Mouse (Mus musculus) hindbrain, embryonic 13.5 days (tissue): ENCODE data around the gene Dnajc19. TPM values are rescaled to one million over a fixed set of nuclear protein-coding genes. Genes with fewer than 3 reads are reported as not detected.

Experiments
- ATAC-seq: fragments of 200-750 bp; cut with Nextera tagmentation; 2 replicates; pipeline ENCODE4 v1.8.0; 2017; ENCODE audit warnings: moderate TSS enrichment; ENCODE audit not compliant: low FRiP score
- H3K27ac ChIP-seq: fragments of 300-500 bp; sonication (generic); 2 replicates; pipeline ENCODE4 v1.5.1; 2015; ENCODE audit warnings: inconsistent platforms, mild to moderate bottlenecking, moderate library complexity
- H3K27me3 ChIP-seq: fragments of 300-500 bp; sonication (generic); 2 replicates; pipeline ENCODE4 v1.6.1; 2015; ENCODE audit warnings: mild to moderate bottlenecking, inconsistent platforms
- H3K36me3 ChIP-seq: fragments of 300-500 bp; sonication (generic); 2 replicates; pipeline ENCODE4 v1.6.1; 2015; ENCODE audit warnings: mild to moderate bottlenecking, inconsistent platforms
- H3K4me1 ChIP-seq: fragments of 300-500 bp; sonication (generic); replicated peaks from 2 replicates; pipeline ENCODE4 v1.6.1; 2015; ENCODE audit warnings: inconsistent platforms
- H3K4me2 ChIP-seq: fragments of 300-500 bp; sonication (generic); 2 replicates; pipeline ENCODE4 v1.6.1; 2015; ENCODE audit warnings: inconsistent platforms, mild to moderate bottlenecking, moderate library complexity
- H3K4me3 ChIP-seq: fragments of 300-500 bp; sonication (generic); 2 replicates; pipeline ENCODE4 v1.5.1; 2015; ENCODE audit warnings: mild to moderate bottlenecking, inconsistent platforms
- H3K9ac ChIP-seq: fragments of 300-500 bp; sonication (generic); 2 replicates; pipeline ENCODE4 v1.6.1; 2015; ENCODE audit warnings: mild to moderate bottlenecking, inconsistent platforms
- H3K9me3 ChIP-seq: fragments of 300-500 bp; sonication (generic); 2 replicates; pipeline ENCODE4 v1.6.1; 2016; ENCODE audit warnings: inconsistent platforms
- WGBS: fragments of 180-500 bp; shearing (Covaris S2); methylation state at CpG from one replicate; pipeline ENCODE4 v1.1.7; 2015; 5-methylcytosine and 5-hydroxymethylcytosine counted together
- polyA plus RNA-seq: library from polyadenylated mRNA; unstranded; fragments of >200 nt; fragmentation: Nextera tagmentation; extraction: Ambion mirVana; gene quantifications from 2 replicates; pipeline ENCODE4 v1.2.1, GENCODE M21; 2015

The Dnajc19 gene
- polyA plus RNA-seq = 120 and 126 TPM in 2 replicates

DNA sequence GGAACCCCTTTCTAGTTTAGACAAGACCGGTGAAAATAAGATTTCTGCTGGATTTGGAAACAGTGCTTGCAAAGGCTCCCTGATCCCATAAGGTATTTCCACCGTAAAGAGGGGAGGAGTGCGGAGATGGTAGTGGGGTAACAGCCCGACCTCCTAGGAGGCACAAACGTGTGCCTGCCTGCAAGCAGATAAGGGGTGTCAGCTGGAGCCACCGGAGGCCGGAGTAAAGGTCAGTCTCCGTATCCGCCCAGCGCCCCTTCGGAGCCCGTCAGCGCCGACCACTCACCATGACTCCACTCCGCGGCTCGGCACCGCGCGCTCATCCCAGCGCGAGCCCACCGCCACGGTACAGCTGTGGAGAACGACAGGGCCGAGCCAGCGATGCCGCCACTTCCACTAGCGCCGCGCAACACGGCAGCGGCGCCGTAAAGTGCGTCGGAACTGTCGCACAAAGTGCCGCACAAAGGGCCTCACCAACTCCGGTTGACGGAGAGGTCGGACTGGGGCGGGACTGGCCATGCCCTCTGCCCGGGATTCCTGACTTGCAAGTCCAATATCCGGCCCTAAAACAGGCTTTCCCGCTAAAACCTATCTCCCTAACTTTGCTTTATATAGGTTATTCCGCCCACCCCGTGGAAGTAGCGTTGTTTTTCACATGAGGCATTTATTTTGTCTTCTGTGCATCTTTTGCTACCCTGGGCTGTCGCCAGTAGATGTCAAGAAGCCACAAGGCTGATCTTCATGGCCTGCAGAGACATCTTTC is at the start of gene Dnajc19:
Dnajc19 (minus strand) TSS at position 422 of the 763 bp plus-strand sequence.
- Histone ChIP-seq H3K27me3 (no peaks in the 10 kb centered on the region), H3K4me3 (peak within 1 kb of the TSS; percentile 76), H3K9me3 (no peaks in the 10 kb centered on the region), H3K4me2 (peak within 1 kb of the TSS; percentile 67), H3K27ac (peak within 1 kb of the TSS; percentile 75), H3K9ac (peak within 1 kb of the TSS; percentile 88), H3K36me3 (peaks cover 13% of the 10 kb centered on the region), H3K4me1 (peaks cover 20% of the 10 kb centered on the region)
- peak; percentile 94 for ATAC-seq
- under 1% methylated on average over 49 of the region's 50 CpGs for WGBS

DNA sequence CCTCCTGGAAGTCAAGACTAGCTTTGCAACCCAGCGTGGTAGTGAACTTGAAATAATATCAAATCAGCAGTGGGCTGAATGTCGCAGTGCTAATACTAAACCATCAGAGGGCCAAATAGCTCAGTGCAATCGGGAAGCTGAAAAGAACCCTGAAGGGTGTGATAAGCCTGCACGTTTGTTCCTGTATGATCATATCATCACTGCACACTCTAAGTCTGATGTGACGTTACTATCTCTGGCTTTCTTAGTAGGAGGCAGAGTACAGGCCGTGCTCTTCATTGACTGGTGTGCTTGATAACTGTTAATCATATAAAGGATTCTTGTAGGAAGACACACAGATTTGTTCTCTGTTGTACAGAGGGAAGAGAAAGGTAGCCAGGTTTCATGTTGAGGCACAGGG is 48.8 kb upstream of the Dnajc19 start:
- ATAC-seq = no peak
- no peaks in the 10 kb centered on the region for H3K36me3 ChIP-seq
- no peaks in the 10 kb centered on the region for H3K4me1 ChIP-seq
- no peak overlapping the region for H3K27ac ChIP-seq
- no peak overlapping the region for H3K4me2 ChIP-seq
- H3K9me3 ChIP-seq = no peaks in the 10 kb centered on the region
- H3K9ac ChIP-seq = no peak overlapping the region
- H3K4me3 ChIP-seq = no peak overlapping the region
- no peaks in the 10 kb centered on the region for H3K27me3 ChIP-seq
- 92% methylated on average over 6 of the region's 6 CpGs for WGBS

DNA sequence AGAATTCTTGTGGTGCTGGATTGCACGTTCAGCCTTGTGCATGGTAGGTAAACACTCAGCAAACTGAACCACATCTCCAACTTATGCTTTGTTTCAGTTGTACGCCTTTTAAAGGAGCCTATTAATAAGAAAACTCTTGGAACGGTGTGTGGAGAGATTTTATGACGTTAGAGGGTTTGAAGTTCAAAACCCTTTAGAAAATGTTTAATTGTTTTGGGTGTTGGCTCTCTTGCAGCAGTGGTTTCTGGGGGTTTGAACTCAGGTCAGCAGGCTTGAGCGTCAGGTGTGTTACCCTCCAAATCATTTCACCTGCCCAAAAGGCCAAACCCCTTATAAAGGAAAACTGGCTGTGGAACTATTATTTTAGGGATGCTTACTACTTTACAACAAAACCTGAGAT is 40.2 kb upstream of the Dnajc19 start:
- H3K27ac ChIP-seq = no peak overlapping the region
- H3K9me3 ChIP-seq = no peaks in the 10 kb centered on the region
- H3K27me3 ChIP-seq = no peaks in the 10 kb centered on the region
- ATAC-seq = no peak
- no peak overlapping the region for H3K4me2 ChIP-seq
- no peak overlapping the region for H3K4me3 ChIP-seq
- H3K4me1 ChIP-seq = no peaks in the 10 kb centered on the region
- no peaks in the 10 kb centered on the region for H3K36me3 ChIP-seq
- 91% methylated on average over 5 of the region's 5 CpGs for WGBS
- no peak overlapping the region for H3K9ac ChIP-seq

DNA sequence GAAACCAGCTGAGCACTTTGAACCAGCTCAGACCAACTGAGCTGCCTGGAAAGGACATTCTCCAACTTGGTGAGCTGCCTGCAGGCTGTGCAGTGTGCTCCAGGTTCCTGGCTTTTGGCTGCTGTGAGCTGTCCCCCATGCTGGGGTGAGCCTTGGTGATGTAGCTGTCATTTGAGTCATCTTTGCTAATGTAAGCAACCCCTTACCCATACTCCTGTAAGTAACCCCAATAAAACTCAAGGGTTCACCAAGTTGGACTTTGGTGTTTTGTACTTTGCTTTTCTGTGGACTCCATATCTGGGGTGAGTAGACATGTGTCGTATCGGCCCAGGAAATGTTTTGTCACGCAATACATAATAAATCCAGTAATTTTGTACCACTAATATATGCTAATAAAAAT is 39.7 kb upstream of the Dnajc19 start:
- 97% methylated on average over 3 of the region's 3 CpGs for WGBS

DNA sequence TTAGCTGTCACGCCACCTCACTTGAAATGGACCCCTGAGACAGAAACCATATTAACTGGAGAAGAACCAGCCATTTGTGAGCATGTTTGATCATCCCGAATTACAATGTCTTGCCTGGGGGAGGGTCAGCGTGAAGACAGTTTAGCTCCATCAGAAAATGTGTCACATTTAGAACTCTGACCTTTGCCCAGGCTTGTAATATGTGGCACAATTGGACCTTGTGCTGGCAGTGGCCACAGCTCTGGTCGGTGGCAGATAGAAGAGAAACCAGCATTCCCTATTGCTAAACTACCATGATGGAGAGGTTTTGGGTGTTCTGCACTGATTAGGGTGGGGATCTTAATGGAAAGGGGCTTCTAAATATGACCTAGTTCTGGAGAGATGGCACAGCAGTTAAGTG is 38.7 kb upstream of the Dnajc19 start:
- 55% methylated on average over 4 of the region's 4 CpGs for WGBS
- Histone ChIP-seq H3K9me3 (no peaks in the 10 kb centered on the region), H3K27ac (no peak overlapping the region), H3K27me3 (no peaks in the 10 kb centered on the region), H3K4me1 (0 out of 2 replicates have a peak, but pooled peaks cover 3% of the 10 kb centered on the region), H3K4me2 (no peak overlapping the region), H3K36me3 (no peaks in the 10 kb centered on the region), H3K4me3 (no peak overlapping the region), H3K9ac (no peak overlapping the region)
- ATAC-seq = no peak

More for the DNA sequence above, 39.7 kb upstream of the Dnajc19 start:
- H3K36me3 ChIP-seq = no peaks in the 10 kb centered on the region
- no peak overlapping the region for H3K9ac ChIP-seq
- no peak overlapping the region for H3K27ac ChIP-seq
- ATAC-seq = no peak
- H3K4me3 ChIP-seq = no peak overlapping the region
- 0 out of 2 replicates have a peak, but pooled peaks cover 2% of the 10 kb centered on the region for H3K4me1 ChIP-seq
- no peak overlapping the region for H3K4me2 ChIP-seq
- no peaks in the 10 kb centered on the region for H3K9me3 ChIP-seq
- no peaks in the 10 kb centered on the region for H3K27me3 ChIP-seq

DNA sequence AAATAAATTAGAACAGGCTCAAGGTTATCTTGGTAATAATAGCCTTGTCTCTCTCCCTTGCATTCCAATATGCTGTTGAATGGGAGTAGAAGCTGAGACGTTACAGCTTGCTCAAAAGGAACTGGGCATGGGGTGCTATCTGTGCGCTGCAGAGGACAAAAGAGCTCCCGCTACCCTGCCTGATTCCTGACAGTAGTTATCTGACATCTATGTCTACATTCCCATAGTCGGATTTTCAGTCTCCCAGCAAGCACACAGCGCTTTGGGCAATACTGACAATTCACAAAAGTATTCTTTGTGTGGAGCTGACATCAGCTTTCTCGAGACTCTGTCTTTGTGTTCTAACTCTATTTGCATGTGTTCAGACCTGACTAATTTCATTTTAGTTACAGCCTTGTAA is 34.7 kb upstream of the Dnajc19 start:
- Histone ChIP-seq H3K4me1 (0 out of 2 replicates have a peak, but pooled peaks cover 3% of the 10 kb centered on the region), H3K9ac (no peak overlapping the region), H3K27ac (no peak overlapping the region), H3K4me2 (no peak overlapping the region), H3K4me3 (no peak overlapping the region), H3K9me3 (no peaks in the 10 kb centered on the region), H3K27me3 (no peaks in the 10 kb centered on the region), H3K36me3 (no peaks in the 10 kb centered on the region)
- 0 out of 2 replicates have a peak, but pooled peaks have one; percentile 57 for ATAC-seq
- WGBS = 16% methylated on average over 6 of the region's 6 CpGs

DNA sequence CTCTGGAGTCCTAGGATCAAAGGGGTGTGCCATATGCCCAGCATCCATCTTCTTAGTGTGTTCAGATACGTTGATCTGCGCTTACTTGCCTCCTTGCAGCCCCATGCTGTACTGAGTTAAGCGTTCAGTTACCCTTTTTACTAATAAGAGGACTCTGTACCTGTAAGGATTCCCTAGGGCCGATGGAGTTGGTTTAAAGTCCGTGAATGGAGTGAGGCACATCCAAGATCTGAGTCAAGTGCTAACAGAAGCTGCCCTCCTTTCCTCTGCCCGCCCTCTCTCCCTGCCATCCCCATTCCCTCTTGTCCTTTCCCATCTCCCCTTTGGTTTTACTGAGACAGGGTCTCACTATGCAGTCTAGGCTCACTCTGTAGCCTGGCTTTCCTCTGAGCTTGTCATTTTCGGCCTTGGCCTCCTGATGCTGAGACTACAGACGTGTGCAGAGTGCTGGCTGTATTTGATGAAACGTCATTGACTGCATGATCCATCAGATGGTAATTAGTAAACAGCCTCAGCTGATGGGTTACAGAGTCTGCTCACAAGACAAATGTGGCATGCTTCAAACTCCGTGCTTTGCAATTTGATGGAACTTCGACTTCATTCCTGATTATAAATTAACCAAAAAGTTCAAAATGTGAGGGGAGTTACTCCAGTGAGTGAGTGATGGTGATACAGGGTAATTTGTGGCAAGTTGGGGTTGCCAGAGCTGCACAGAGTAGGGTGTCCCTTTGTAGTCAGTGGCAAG is 31.0 kb upstream of the Dnajc19 start:
- H3K27me3 ChIP-seq = 0 out of 2 replicates have a peak, but pooled peaks cover 4% of the 10 kb centered on the region
- ATAC-seq = no peak
- H3K36me3 ChIP-seq = no peaks in the 10 kb centered on the region
- H3K4me2 ChIP-seq = no peak overlapping the region
- H3K9me3 ChIP-seq = no peaks in the 10 kb centered on the region
- no peak overlapping the region for H3K9ac ChIP-seq
- 0 out of 2 replicates have a peak, but pooled peaks cover 3% of the 10 kb centered on the region for H3K4me1 ChIP-seq
- 78% methylated on average over 11 of the region's 11 CpGs for WGBS
- H3K27ac ChIP-seq = no peak overlapping the region
- no peak overlapping the region for H3K4me3 ChIP-seq

DNA sequence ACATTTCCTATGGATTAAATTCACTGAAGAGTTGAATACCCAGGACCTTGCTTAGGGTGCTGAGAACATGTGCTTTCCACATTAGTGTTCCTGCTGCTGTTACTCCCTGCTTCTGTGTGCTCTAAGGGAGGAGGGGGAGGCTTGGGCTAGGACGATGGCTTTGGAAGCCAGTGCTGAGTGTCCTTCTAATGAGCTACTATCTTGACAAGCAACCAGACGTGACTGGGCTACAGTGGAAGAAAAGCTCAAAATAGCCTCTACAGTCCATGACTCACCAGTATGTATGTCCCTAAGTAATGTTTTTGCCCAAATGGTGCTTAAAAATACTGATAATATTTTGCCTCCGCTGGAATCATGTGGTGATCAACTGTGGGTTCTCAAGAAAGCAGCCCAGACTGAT is 26.5 kb upstream of the Dnajc19 start:
- no peak overlapping the region for H3K4me3 ChIP-seq
- WGBS = 85% methylated on average over 3 of the region's 3 CpGs
- H3K27me3 ChIP-seq = 0 out of 2 replicates have a peak, but pooled peaks cover 7% of the 10 kb centered on the region
- ATAC-seq = no peak
- H3K4me1 ChIP-seq = peaks cover 14% of the 10 kb centered on the region
- H3K36me3 ChIP-seq = no peaks in the 10 kb centered on the region
- no peak overlapping the region for H3K9ac ChIP-seq
- H3K9me3 ChIP-seq = no peaks in the 10 kb centered on the region
- no peak overlapping the region for H3K4me2 ChIP-seq
- no peak overlapping the region for H3K27ac ChIP-seq

DNA sequence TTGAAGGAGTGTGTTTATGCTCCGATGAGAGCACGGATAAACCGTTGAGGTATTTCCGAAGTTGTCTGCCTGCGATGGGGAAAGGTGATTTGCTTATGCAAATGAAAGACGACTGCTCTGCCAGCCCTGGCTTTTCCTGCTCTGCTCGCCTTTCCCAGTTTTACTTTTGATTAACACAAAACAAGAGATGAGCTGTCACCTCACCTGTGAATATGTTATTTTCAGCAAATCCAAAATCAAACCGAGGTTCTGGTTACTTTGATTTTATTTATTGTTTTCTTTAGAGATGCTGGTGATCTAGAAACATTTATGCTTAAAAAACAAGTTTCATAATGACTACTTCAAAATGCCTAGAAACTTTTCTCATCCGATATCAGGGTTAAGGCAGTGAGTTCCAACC is 25.3 kb upstream of the Dnajc19 start:
- ATAC-seq = no peak
- no peaks in the 10 kb centered on the region for H3K9me3 ChIP-seq
- H3K9ac ChIP-seq = no peak overlapping the region
- H3K4me2 ChIP-seq = 0 out of 2 replicates have a peak overlapping the region, but pooled peaks have one; percentile 6
- H3K36me3 ChIP-seq = no peaks in the 10 kb centered on the region
- H3K4me1 ChIP-seq = peaks cover 14% of the 10 kb centered on the region
- 0 out of 2 replicates have a peak, but pooled peaks cover 7% of the 10 kb centered on the region for H3K27me3 ChIP-seq
- 23% methylated on average over 9 of the region's 9 CpGs for WGBS
- H3K4me3 ChIP-seq = no peak overlapping the region
- no peak overlapping the region for H3K27ac ChIP-seq

DNA sequence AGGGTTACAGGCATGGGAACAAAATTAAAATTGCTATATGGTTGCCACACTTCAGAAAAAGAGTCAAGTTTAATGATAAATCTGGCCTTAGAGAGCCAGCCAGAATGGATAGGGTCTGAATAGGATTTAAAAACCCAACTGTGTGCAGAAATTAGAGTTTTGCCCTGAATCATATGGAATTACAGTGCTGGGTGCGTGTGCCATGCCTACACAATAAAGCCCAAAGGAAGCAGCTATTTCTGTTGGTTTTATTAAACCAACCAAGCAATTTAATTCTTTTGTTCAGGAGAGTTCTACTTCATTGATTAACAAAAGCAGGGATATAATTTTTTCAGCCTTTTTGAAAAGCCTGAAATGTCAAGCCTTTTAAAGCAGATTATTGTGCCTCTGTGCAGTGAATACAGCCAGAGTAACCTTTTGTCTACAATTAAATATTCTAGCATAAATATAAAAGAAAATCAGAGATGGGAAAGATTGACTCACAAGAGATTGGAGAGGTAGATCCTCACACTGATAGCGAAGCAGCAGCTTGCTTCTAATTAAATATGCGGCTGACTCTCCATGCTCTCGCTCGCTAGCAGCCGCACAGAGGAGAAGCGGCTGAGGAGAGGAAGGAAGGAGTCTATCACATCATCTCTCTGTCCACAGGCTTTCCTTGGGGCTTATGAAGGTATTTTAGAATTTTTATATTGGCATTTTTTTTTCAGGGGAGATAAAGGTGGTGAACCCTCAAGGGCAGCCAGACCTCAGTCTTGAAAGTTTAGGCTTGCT is 23.0 kb upstream of the Dnajc19 start:
- no peaks in the 10 kb centered on the region for H3K36me3 ChIP-seq
- H3K9ac ChIP-seq = no peak overlapping the region
- H3K27me3 ChIP-seq = 0 out of 2 replicates have a peak, but pooled peaks cover 7% of the 10 kb centered on the region
- no peak overlapping the region for H3K27ac ChIP-seq
- WGBS = 13% methylated on average over 7 of the region's 7 CpGs
- ATAC-seq = peak; percentile 78; the same call in 1 of the 2 replicates
- H3K4me1 ChIP-seq = peaks cover 14% of the 10 kb centered on the region
- H3K4me2 ChIP-seq = 0 out of 2 replicates have a peak overlapping the region, but pooled peaks have one; percentile 4
- no peaks in the 10 kb centered on the region for H3K9me3 ChIP-seq
- no peak overlapping the region for H3K4me3 ChIP-seq

DNA sequence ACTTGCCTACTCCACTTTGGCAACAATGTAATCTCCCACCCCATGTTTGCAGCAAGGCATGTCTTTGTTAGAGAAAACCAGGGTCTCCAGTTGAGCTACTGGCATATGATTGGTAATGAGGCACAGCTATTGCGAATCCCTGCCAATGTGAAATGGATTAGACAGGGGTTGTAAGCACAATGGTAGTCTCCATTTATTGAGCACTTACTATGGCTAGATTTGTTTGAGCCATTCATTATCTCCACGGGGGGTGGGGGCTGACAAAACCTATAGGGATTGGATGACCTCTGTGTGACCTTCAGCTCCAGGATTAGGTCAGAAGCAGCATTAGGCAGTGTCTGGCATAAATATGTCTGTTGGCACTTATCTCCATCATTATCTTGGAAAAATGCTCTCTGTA is 21.8 kb upstream of the Dnajc19 start:
- Histone ChIP-seq H3K27me3 (0 out of 2 replicates have a peak, but pooled peaks cover 7% of the 10 kb centered on the region), H3K9me3 (no peaks in the 10 kb centered on the region), H3K9ac (no peak overlapping the region), H3K36me3 (no peaks in the 10 kb centered on the region), H3K4me3 (no peak overlapping the region), H3K27ac (no peak overlapping the region), H3K4me1 (peaks cover 14% of the 10 kb centered on the region), H3K4me2 (no peak overlapping the region)
- no peak for ATAC-seq
- WGBS = 45% methylated on average over 2 of the region's 2 CpGs

DNA sequence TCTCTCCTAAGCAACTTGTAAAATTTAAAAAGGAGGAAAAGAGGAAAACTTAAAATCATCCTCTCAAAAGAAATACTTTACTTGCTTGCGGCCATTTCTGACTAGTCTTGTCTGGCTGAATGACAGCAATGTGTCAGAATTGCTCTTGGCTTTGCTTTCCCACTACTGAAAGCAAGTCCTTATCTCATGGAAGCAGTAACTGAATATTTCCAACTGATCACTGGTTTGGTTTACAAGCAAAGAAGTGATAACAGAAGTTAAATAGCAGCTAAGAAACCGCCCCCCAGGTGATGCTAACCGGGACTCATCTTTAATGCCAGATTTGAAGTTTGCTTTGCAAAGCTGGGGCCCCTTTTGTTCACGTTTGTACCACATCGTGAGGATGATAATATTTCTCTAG is 2.5 kb upstream of the Dnajc19 start:
- no peak overlapping the region for H3K27ac ChIP-seq
- no peaks in the 10 kb centered on the region for H3K27me3 ChIP-seq
- ATAC-seq = no peak
- peaks cover 20% of the 10 kb centered on the region for H3K4me1 ChIP-seq
- no peaks in the 10 kb centered on the region for H3K9me3 ChIP-seq
- H3K36me3 ChIP-seq = peaks cover 3% of the 10 kb centered on the region; the same call in 1 of the 2 replicates
- no peak overlapping the region for H3K4me2 ChIP-seq
- H3K4me3 ChIP-seq = no peak overlapping the region
- H3K9ac ChIP-seq = no peak overlapping the region
- WGBS = 80% methylated on average over 5 of the region's 5 CpGs
